Mouse (Mus musculus) heart, embryonic 10.5 days (tissue): ENCODE measurements around the gene Nat8l. TPM values are rescaled to one million over a fixed set of nuclear protein-coding genes. Genes with fewer than 3 reads are reported as not detected.

Source experiments
- DNase-seq: peaks from one replicate; pipeline ENCODE4 v3.0.0-alpha.2; 2017; ENCODE audit warnings: low spot score
- H3K27ac ChIP-seq: fragments of 300-500 bp; sonication (generic); 2 replicates; pipeline ENCODE4 v1.5.1; 2016; ENCODE audit warnings: mild to moderate bottlenecking
- H3K27me3 ChIP-seq: fragments of 300-500 bp; sonication (generic); 2 replicates; pipeline ENCODE4 v1.6.1; 2016; ENCODE audit warnings: mild to moderate bottlenecking; ENCODE audit not compliant: poor library complexity, insufficient read depth, severe bottlenecking
- H3K36me3 ChIP-seq: fragments of 300-500 bp; sonication (generic); 2 replicates; pipeline ENCODE4 v1.6.1; 2016; ENCODE audit warnings: mild to moderate bottlenecking, moderate library complexity
- H3K4me1 ChIP-seq: fragments of 300-500 bp; sonication (generic); 2 replicates; pipeline ENCODE4 v1.6.1; 2016; ENCODE audit warnings: mild to moderate bottlenecking
- H3K4me3 ChIP-seq: fragments of 300-500 bp; sonication (generic); 2 replicates; pipeline ENCODE4 v1.5.1; 2016; ENCODE audit warnings: mild to moderate bottlenecking, moderate library complexity
- H3K9me3 ChIP-seq: fragments of 300-500 bp; sonication (generic); 2 replicates; pipeline ENCODE4 v1.6.1; 2016; ENCODE audit warnings: mild to moderate bottlenecking, moderate library complexity
- WGBS: fragments of 180-500 bp; shearing (Covaris S2); methylation state at CpG from one replicate; pipeline ENCODE4 v1.1.7; 2016; 5-methylcytosine and 5-hydroxymethylcytosine counted together
- polyA plus RNA-seq: library from polyadenylated mRNA; unstranded; fragments of >200 nt; fragmentation: Nextera tagmentation; extraction: Ambion mirVana; gene quantifications from 2 replicates; pipeline ENCODE4 v1.2.1, GENCODE M21; 2016

The Nat8l gene
- polyA plus RNA-seq, 1 experiment from 2014 or later, result 0.45 TPM

- DNase-seq, result peak; percentile 74
- Histone ChIP-seq H3K27me3 (peaks cover 61% of the 10 kb centered on the region), H3K9me3 (no peaks in the 10 kb centered on the region), H3K36me3 (no peaks in the 10 kb centered on the region), H3K4me1 (peaks cover 23% of the 10 kb centered on the region), H3K4me3 (peak overlapping the region; percentile 74), H3K27ac (no peak overlapping the region; the same call in 1 of the 2 replicates)
- 29% methylated on average over 28 of the region's 28 CpGs for WGBS
Observed at GRCm38 (mm10) chr5:33994671-33995625, 836 bp upstream of the Nat8l start.

- WGBS, result 6% methylated on average over 54 of the region's 55 CpGs
- peaks cover 23% of the 10 kb centered on the region for H3K4me1 ChIP-seq
- peak overlapping the region; percentile 76 for H3K27ac ChIP-seq
- DNase-seq, result no peak
- H3K27me3 ChIP-seq, result peaks cover 78% of the 10 kb centered on the region
- no peaks in the 10 kb centered on the region; the same call in 1 of the 2 replicates for H3K36me3 ChIP-seq
- H3K9me3 ChIP-seq, result no peaks in the 10 kb centered on the region
- H3K4me3 ChIP-seq, result peak overlapping the region; percentile 74
Observed at GRCm38 (mm10) chr5:33996694-33997045, 886 bp downstream of the Nat8l start.

GRCm38 (mm10) chr5:33997051-33997741, 1.4 kb downstream of the Nat8l start:
- peak overlapping the region; percentile 74 for H3K4me3 ChIP-seq
- WGBS, result 1% methylated on average over 80 of the region's 80 CpGs
- peaks cover 23% of the 10 kb centered on the region for H3K4me1 ChIP-seq
- DNase-seq, result peak; percentile 74
- H3K27ac ChIP-seq, result peak overlapping the region; percentile 76
- no peaks in the 10 kb centered on the region; the same call in 1 of the 2 replicates for H3K36me3 ChIP-seq
- H3K27me3 ChIP-seq, result peaks cover 81% of the 10 kb centered on the region
- H3K9me3 ChIP-seq, result no peaks in the 10 kb centered on the region

- H3K4me1 ChIP-seq, result peaks cover 23% of the 10 kb centered on the region
- no peak for DNase-seq
- peak overlapping the region; percentile 74 for H3K4me3 ChIP-seq
- no peaks in the 10 kb centered on the region for H3K9me3 ChIP-seq
- WGBS, result 69% methylated on average over 20 of the region's 20 CpGs
- H3K27me3 ChIP-seq, result peaks cover 81% of the 10 kb centered on the region
- H3K36me3 ChIP-seq, result no peaks in the 10 kb centered on the region; the same call in 1 of the 2 replicates
- H3K27ac ChIP-seq, result no peak overlapping the region
Observed at GRCm38 (mm10) chr5:33997829-33998504, 2.2 kb downstream of the Nat8l start.

- no peak for DNase-seq
- H3K9me3 ChIP-seq, result no peaks in the 10 kb centered on the region
- peaks cover 27% of the 10 kb centered on the region for H3K4me1 ChIP-seq
- 70% methylated on average over 3 of the region's 3 CpGs for WGBS
- H3K36me3 ChIP-seq, result no peaks in the 10 kb centered on the region; the same call in 1 of the 2 replicates
- H3K4me3 ChIP-seq, result no peak overlapping the region
- no peak overlapping the region for H3K27ac ChIP-seq
- peaks cover 81% of the 10 kb centered on the region for H3K27me3 ChIP-seq
Observed at GRCm38 (mm10) chr5:33998505-33998877, 2.7 kb downstream of the Nat8l start.

- H3K9me3 ChIP-seq, result no peaks in the 10 kb centered on the region
- DNase-seq, result no peak
- H3K36me3 ChIP-seq, result no peaks in the 10 kb centered on the region; the same call in 1 of the 2 replicates
- H3K27ac ChIP-seq, result no peak overlapping the region
- WGBS, result 80% methylated on average over 6 of the region's 6 CpGs
- peaks cover 74% of the 10 kb centered on the region for H3K27me3 ChIP-seq
- H3K4me3 ChIP-seq, result no peak overlapping the region
- peaks cover 27% of the 10 kb centered on the region for H3K4me1 ChIP-seq
Observed at GRCm38 (mm10) chr5:33999466-34000090, 3.8 kb downstream of the Nat8l start.

- WGBS, result 94% methylated on average over 25 of the region's 25 CpGs
- Histone ChIP-seq H3K4me3 (no peak overlapping the region), H3K4me1 (peaks cover 23% of the 10 kb centered on the region), H3K27me3 (peaks cover 62% of the 10 kb centered on the region), H3K9me3 (no peaks in the 10 kb centered on the region), H3K36me3 (no peaks in the 10 kb centered on the region; the same call in 1 of the 2 replicates), H3K27ac (no peak overlapping the region)
- peak; percentile 76 for DNase-seq
Observed at GRCm38 (mm10) chr5:34000809-34001208, 5.0 kb downstream of the Nat8l start.

GRCm38 (mm10) chr5:34001401-34001800, 5.6 kb downstream of the Nat8l start:
- Histone ChIP-seq H3K4me1 (peaks cover 17% of the 10 kb centered on the region), H3K9me3 (no peaks in the 10 kb centered on the region), H3K27ac (no peak overlapping the region), H3K36me3 (no peaks in the 10 kb centered on the region; the same call in 1 of the 2 replicates), H3K27me3 (peaks cover 56% of the 10 kb centered on the region), H3K4me3 (no peak overlapping the region)
- 88% methylated on average over 1 of the region's 1 CpGs for WGBS
- DNase-seq, result no peak

GRCm38 (mm10) chr5:34002636-34003035, 6.9 kb downstream of the Nat8l start:
- Histone ChIP-seq H3K36me3 (no peaks in the 10 kb centered on the region; the same call in 1 of the 2 replicates), H3K27ac (no peak overlapping the region), H3K9me3 (no peaks in the 10 kb centered on the region), H3K4me1 (peaks cover 7% of the 10 kb centered on the region; the same call in 1 of the 2 replicates), H3K4me3 (no peak overlapping the region), H3K27me3 (peaks cover 44% of the 10 kb centered on the region)
- 88% methylated on average over 4 of the region's 4 CpGs for WGBS
- no peak for DNase-seq

- no peak for DNase-seq
- no peak overlapping the region for H3K27ac ChIP-seq
- H3K4me1 ChIP-seq, result peaks cover 4% of the 10 kb centered on the region; the same call in 1 of the 2 replicates
- WGBS, result 74% methylated on average over 5 of the region's 5 CpGs
- no peaks in the 10 kb centered on the region for H3K9me3 ChIP-seq
- peaks cover 33% of the 10 kb centered on the region for H3K27me3 ChIP-seq
- no peaks in the 10 kb centered on the region; the same call in 1 of the 2 replicates for H3K36me3 ChIP-seq
- H3K4me3 ChIP-seq, result no peak overlapping the region
Observed at GRCm38 (mm10) chr5:34004618-34005017, 8.8 kb downstream of the Nat8l start.

- Histone ChIP-seq H3K27ac (no peak overlapping the region), H3K36me3 (no peaks in the 10 kb centered on the region), H3K4me1 (peaks cover 4% of the 10 kb centered on the region; the same call in 1 of the 2 replicates), H3K4me3 (no peak overlapping the region), H3K9me3 (no peaks in the 10 kb centered on the region), H3K27me3 (peaks cover 14% of the 10 kb centered on the region; the same call in 1 of the 2 replicates)
- 81% methylated on average over 4 of the region's 4 CpGs for WGBS
- no peak for DNase-seq
Observed at GRCm38 (mm10) chr5:34006832-34007231, 11.0 kb downstream of the Nat8l start.

GRCm38 (mm10) chr5:34007392-34007941, 11.7 kb downstream of the Nat8l start:
- peak; percentile 59 for DNase-seq
- 68% methylated on average over 4 of the region's 4 CpGs for WGBS

More at GRCm38 (mm10) chr5:34007392-34007941, 11.7 kb downstream of the Nat8l start:
- H3K27me3 ChIP-seq, result peaks cover 12% of the 10 kb centered on the region; the same call in 1 of the 2 replicates
- no peak overlapping the region for H3K27ac ChIP-seq
- peaks cover 4% of the 10 kb centered on the region; the same call in 1 of the 2 replicates for H3K4me1 ChIP-seq
- no peaks in the 10 kb centered on the region for H3K36me3 ChIP-seq
- H3K4me3 ChIP-seq, result no peak overlapping the region
- H3K9me3 ChIP-seq, result no peaks in the 10 kb centered on the region
